Mouse (Mus musculus) brown adipose tissue, adult 24 weeks (tissue): Measurements from ENCODE around the gene Prkg1. TPM values are rescaled to one million over a fixed set of nuclear protein-coding genes. Genes with fewer than 3 reads are reported as not detected.

Experiments
- H3K27ac ChIP-seq: fragments of 200-500 bp; replicated peaks from 2 replicates; pipeline ENCODE4 v1.5.1; 2012; ENCODE audit warnings: low read depth, mild to moderate bottlenecking, low read length
- H3K4me1 ChIP-seq: fragments of 200-500 bp; 2 replicates; pipeline ENCODE4 v1.6.1; 2012; ENCODE audit warnings: low read length, mixed read lengths; ENCODE audit not compliant: control insufficient read depth, insufficient read depth, insufficient read length
- H3K4me3 ChIP-seq: fragments of 200-500 bp; 2 replicates; pipeline ENCODE4 v1.5.1; 2012; ENCODE audit warnings: low read depth, mild to moderate bottlenecking, low read length, moderate library complexity; ENCODE audit not compliant: insufficient read depth
- polyA plus RNA-seq: library from polyadenylated mRNA; stranded (reverse); fragments of >200 nt; gene quantifications from 2 replicates; pipeline ENCODE4 v1.2.4, GENCODE M21; 2012; ENCODE audit not compliant: missing spikeins, insufficient read depth, insufficient read length

Gene Prkg1
- polyA plus RNA-seq, 1 experiment: 1.3 TPM

DNA sequence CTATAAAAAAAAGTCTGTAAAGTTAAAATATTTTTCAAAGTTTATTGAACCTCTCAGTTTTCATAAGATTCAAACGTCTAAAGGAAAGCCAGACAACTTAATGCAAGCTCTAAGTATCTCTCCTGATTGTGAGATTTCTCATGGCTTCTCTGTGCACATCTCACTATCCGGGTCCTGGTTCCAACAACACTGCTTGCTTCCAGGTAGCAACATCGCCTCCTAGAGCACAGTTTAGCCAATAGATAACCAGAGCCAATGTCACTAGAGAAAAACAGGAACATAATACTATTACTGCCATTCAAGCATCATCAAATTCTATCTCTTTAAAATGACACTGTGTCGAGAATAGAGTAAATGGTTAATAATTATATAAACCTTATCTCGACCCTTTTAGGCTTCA is 86.5 kb downstream of the Prkg1 start:
- H3K4me1 ChIP-seq: no peaks in the 10 kb centered on the region
- no peak overlapping the region for H3K27ac ChIP-seq
- H3K4me3 ChIP-seq: no peak overlapping the region

DNA sequence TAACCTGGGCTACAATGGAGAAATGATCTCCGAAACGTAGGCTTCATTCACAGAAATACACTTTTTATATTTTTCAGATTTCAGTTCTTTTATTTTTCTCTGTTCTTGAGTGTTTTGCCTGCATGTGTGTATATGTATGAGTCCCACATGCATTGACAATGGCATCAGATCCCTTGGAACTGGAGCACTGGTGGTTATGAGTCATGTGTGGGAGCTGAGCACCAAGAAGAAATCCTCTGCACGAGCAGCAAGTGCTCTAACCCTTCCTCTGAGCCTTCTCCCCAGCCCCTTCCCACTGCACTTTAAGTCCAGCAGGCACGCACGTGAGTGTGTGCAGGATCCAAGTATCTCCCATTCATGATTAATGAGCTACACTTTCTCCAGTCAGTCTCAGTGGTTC is 93.1 kb downstream of the Prkg1 start:
- H3K27ac ChIP-seq: no peak overlapping the region
- no peaks in the 10 kb centered on the region for H3K4me1 ChIP-seq
- H3K4me3 ChIP-seq: no peak overlapping the region

DNA sequence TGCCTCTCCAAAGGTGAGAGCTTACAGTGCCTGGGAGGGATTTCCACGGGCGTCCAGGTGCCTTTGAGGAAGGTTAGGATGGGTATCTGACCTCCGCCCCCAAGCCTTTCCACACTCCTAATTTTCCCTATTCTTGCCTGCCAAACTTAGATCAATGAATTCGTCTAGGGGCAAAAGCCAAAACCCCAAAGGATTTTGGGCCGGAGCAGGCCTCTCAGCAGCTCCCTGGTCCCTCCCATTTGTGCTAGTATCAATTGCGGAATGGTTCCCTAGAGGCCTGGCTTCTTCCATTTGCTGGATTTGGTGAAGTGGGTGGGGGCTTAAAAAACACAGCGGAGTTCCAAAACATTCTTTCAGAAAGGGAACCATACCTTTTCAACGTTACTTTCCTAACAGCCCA is 99.8 kb downstream of the Prkg1 start:
- Histone ChIP-seq H3K4me1 (no peaks in the 10 kb centered on the region), H3K27ac (peak overlapping the region; percentile 24; the same call in 1 of the 2 replicates), H3K4me3 (peak overlapping the region; percentile 50)

DNA sequence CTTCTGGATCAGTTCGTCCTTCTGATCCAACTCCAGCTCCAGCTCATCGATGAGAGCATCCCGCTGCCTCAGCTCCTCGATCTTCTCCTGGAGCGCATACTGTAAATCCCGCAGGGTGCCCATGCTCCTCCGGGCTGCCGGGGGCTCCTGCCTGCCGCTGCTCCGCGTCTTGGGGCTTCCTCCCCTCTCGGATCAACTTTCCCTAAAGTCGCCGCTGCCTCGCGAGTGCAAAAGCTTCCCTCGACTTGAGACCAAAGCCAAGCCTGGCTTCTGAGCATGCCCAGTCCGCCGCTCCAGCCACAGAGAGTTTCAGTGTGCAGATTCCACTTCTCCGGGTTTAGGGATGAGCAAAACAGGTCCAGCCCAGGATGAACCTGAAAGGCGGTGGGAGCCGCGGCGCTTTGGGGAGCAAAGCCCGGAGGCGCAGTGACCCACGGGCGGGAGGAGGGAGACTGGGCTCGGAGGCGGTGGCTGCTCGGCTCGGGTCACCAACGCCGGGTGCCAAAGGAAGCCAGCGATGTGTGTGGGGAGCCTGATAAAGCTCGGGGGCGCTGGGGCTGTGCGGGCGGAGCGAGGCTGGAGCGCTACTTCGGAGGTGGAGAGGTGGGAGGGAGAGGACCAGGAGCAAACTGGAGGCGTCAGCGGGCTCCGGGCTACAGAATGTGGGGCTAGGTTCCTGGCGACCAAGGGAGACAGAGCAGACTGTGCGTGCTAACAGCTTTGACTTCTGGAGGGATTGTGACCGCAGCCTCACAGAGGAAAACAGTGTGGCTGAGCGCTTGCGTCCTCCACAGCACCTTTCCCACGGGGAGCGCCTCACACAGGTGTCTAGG is 100.5 kb downstream of the Prkg1 start:
- no peaks in the 10 kb centered on the region for H3K4me1 ChIP-seq
- H3K4me3 ChIP-seq: peak overlapping the region; percentile 50
- peak overlapping the region; percentile 23; the same call in 1 of the 2 replicates for H3K27ac ChIP-seq

DNA sequence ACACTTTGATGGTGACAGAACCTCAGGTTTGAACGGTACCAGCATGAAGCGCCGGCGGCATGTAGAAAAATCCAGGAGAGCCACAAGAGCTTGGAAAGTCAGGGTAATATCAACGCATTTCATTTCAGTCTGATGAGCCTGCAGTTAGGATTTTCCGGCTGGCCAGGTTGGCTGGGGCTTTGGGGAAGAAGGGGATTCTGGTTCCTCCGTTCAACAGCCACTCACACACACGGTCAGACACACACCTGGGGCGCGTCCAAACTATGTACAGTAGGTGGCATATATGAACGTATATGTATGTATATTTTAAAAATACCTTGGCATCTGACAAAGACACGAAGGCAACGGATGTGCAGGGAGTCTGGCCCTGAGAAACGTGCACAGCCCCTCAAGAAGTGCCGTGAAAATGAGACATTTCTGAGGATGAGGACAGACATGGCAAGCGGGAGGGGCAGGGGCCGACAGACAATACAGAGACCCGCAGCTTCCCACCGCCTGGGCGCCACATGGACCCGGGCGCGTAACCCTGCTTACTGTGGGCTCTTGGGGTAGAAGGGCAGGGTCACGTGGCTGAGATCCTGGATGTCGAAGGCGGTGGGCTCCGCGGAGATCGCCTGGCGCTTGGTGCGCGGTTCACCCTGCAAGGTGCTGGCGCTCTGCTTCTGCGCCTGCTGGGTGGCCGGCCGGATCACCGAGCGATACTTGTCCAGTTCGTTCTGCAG is 101.2 kb downstream of the Prkg1 start:
- Histone ChIP-seq H3K4me3 (peak overlapping the region; percentile 50), H3K4me1 (no peaks in the 10 kb centered on the region), H3K27ac (peak overlapping the region; percentile 23)

DNA sequence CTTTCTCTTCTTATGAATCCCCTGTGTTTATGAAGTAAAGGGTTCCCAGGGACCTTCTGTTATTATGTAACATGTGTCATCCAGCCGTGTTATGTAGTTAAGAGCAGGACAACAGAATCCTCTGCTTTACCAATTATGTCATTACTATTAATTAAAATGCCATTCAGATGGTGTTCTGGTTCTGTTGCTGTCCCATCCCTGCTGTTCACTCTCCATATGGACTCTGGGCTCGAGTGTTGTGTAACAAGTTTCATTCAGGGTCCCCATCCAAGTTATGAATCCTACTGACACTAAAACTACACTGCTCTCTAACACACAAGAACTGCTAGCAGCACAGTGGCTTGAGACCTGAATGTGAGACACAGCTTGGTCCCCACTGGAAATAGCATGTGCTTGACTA is 102.0 kb downstream of the Prkg1 start:
- Histone ChIP-seq H3K4me3 (no peak overlapping the region), H3K4me1 (no peaks in the 10 kb centered on the region), H3K27ac (no peak overlapping the region)

DNA sequence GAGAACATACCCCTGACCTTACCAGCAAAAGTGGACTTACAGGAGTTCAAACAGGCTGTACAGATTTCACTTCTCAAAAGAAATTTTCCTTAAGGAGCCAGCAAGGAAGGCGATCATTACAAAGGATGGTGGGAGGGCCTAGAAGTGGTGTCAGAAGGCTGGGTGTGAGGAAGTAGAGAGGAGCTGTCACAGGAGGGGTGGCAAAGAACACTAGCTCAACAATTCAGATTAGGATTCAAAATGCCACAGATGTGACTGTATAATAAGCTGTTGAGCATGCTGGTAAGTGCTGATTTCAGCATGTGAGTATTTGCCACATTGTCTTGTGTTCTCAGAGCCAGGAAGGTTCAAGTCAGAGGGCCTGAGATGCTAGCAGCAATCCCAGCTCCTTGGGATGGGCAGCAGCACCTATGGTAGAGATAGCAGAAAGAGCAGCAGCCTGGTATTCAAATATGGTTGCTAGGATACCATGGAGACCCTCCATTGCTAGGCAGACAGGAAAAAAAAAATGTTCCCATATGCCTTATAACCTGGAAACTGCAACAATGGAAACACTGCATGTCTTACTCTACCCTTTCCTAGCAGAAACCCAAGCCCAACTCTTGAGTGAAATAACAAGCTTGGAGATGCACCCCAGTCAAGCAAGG is 106.0 kb downstream of the Prkg1 start:
- no peak overlapping the region for H3K4me3 ChIP-seq
- no peaks in the 10 kb centered on the region for H3K4me1 ChIP-seq
- no peak overlapping the region for H3K27ac ChIP-seq

DNA sequence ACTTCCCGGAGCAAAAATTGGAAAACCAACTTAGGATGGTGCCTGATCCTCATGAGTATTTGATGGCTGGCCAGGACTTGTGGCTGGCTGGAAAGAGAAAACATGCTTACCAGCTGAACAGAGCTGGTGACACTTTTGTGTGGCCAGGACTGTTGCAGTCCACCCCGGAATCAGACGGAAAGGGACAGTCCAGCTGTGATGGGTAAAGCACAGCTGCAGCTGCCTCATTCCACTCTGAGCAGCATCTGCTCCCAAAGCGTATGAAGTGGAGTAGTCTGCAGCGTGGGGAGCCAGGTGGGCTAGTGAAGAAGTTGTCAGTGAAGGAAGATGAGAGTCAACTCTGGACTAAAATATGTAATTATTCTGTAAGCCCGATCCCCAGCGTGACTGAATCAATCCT is 108.6 kb downstream of the Prkg1 start:
- no peaks in the 10 kb centered on the region for H3K4me1 ChIP-seq
- no peak overlapping the region; the same call in none of the 2 replicates for H3K27ac ChIP-seq
- H3K4me3 ChIP-seq: no peak overlapping the region

DNA sequence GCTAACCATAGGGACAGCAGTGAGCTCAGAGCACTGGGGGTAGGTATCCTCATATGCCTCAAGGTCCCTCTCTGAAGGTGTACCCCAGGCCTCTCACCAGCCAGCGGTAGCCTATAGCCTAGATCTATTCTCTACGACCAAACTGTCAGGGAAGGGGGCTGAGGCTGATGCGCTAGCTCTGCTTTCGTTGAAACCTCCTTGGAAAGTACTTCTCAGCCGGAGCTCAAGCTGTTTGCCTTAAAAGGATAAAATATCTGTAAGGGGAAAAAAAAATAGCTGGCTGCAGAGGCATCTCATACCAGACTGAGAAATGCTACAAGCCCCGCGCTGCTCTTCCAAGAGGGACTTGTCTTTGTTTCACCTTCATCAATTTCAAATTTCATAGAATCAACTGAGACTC is 109.0 kb downstream of the Prkg1 start:
- H3K4me3 ChIP-seq: no peak overlapping the region
- H3K4me1 ChIP-seq: no peaks in the 10 kb centered on the region
- H3K27ac ChIP-seq: no peak overlapping the region; the same call in 1 of the 2 replicates

DNA sequence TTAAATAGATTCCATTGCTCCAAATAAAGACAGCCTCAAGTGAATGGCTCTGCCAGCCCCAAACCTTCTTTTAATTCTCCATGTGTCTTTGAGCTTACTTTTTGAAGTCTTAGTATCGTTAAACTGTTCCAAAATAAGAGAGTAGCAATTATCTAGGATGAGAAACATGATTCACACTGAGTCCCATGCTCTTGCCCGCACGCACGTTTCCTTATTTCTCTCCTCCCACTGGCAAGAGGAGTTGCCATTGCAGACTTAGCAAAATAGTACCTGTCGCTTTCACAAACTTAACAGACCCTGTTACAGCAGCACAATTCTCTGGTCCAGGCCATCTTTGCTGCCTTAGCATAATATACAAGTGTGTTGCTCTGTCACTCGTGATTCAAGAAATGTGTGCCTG is 110.8 kb downstream of the Prkg1 start:
- Histone ChIP-seq H3K4me3 (no peak overlapping the region), H3K4me1 (no peaks in the 10 kb centered on the region), H3K27ac (no peak overlapping the region)

DNA sequence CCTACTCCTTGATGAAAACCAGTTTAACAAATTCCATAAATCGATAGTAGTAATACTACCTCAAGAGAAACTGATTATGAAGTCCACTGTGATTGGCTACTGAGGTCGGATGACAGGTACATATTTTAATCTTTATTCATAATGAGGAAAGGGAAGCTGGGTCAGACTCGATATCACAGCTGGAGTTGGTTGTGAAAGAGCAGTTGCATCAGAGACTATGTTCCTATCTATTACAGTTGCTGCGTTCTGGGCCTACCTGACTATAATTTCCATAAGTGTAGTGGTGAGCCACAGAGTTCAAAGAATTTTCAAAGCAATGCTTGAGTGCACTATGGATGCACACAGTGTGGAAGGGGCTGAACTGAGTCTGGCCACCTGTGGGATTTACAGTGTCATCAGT is 114.4 kb downstream of the Prkg1 start:
- no peak overlapping the region for H3K27ac ChIP-seq
- H3K4me1 ChIP-seq: no peaks in the 10 kb centered on the region
- H3K4me3 ChIP-seq: no peak overlapping the region

DNA sequence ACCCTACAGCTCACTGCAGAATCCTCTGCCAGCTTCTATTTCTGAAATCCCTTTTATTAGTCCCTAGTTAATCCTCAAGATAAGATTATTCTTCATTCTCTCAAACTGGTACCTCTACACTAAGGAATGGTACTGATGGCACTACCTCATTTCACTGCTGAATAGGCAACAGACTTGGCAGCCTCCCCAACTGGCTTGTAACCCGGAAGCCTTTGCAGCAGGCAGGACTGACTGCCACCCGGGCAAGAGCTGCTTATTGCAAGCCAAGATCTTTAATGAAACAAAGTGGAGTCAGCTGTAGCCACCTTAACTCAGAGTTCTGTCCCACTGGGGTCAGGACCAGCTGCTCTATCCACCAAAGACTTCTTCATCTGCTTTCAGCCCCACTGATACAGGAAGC is 117.3 kb downstream of the Prkg1 start:
- H3K27ac ChIP-seq: no peak overlapping the region
- no peaks in the 10 kb centered on the region for H3K4me1 ChIP-seq
- no peak overlapping the region for H3K4me3 ChIP-seq

DNA sequence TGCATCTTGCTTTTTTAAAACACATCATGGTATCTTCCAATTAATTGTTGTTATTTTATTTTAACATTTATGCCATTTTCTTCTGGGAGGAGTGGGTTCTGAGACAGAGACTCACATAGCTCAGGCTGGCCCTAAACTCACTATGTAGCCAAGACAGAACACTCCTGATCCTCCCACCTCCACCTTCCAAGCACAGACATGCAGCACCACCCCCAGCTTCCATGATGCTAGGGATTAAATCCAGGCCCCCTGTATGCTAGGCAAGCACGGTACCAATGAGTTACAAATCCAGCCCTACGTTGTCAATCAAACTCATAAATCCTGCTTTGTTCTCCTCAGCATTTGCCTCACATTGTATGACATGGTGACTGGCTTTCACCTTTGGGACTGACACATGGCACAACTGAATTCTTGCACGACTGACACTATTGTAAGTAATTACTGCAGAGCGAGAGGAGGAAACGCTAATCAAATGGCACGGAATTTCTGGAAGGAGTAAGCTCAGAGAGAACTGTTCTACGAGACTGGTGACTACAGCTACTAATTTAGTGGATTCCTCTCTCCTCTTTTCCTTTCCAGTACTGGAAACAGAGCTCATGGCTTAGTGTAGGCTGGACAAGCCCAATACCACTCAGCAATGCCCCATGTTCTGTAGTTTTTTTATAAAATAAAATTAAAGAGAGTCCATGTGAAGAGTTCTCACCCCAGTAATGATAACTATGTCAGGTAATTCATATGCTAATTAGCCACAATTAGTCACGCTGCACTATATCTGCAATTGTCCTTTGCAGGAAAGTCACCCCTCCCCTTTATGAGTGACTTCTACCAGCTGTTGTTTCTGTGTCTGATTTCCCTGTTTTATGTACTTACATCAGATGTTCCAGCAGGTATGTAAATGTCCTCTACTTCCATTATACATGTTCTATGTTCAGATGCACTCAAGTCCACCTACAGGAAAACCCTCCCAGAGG is 133.6 kb downstream of the Prkg1 start:
- Histone ChIP-seq H3K4me1 (no peaks in the 10 kb centered on the region), H3K27ac (no peak overlapping the region), H3K4me3 (no peak overlapping the region)

DNA sequence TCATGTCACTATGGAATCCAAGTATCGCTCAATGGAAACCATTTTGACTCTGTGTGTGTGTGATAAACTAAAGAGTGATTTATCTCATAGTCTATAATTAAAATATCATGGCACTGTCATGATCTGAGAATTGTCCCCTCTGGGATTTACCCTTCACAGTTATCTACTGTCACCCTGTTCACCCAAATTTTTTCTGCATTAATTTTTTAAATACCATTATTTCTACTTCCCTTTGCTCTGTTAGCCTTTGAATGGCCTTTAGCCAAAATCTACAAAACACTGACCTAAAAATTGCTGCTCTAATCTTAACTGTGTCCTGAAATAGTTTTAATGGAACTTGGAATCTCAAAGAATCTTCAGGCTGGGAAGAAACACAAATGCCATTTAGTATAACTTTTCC is 143.1 kb downstream of the Prkg1 start:
- no peak overlapping the region for H3K4me3 ChIP-seq
- H3K27ac ChIP-seq: no peak overlapping the region
- no peaks in the 10 kb centered on the region for H3K4me1 ChIP-seq
